Mouse (Mus musculus): ENCODE measurements around the gene Pim3. TPM values are rescaled to one million over a fixed set of nuclear protein-coding genes. Genes with fewer than 3 reads are reported as not detected.
A peak's percentile ranks its signal among the peaks of the same experiment; 100 is the strongest.
"Not testable (repeated sequence)": the region's sequence is repeated elsewhere in the genome, so short reads cannot be mapped to it uniquely, and the experiment has no call there.

The Pim3 gene
- 100 to 1,000 TPM in 1 of 2 experiments, 10 to 100 TPM in 1; 97.9 to 139 TPM for total RNA-seq (2021)
- long read RNA-seq, experiment 1, transcript Pim3-201 (6 exons, 2,427 nt): major isoform, 86 of 94 reads
- long read RNA-seq, experiment 1, partial matches to known transcripts: 4 of 94 reads
- long read RNA-seq, experiment 1, other reads (novel, unspliced or antisense): 4 of 94 reads
- long read RNA-seq, experiment 2, transcript Pim3-201 (6 exons, 2,427 nt): major isoform, 101 of 109 reads
- long read RNA-seq, experiment 2, partial matches to known transcripts: 7 of 109 reads
- long read RNA-seq, experiment 2, other reads (novel, unspliced or antisense): 1 of 109 reads

- peak; percentile 97 to 99 for DNase-seq
Observed at GRCm38 (mm10) chr15:88861772-88862622, at the start of gene Pim3. Gene Pim3, plus strand, starts transcription at chr15:88862186.

GRCm38 (mm10) chr15:88813262-88813661, 48.7 kb upstream of the Pim3 start:
- no peak for DNase-seq

- not testable (repeated sequence) for DNase-seq
Observed at GRCm38 (mm10) chr15:88813873-88814272, 48.1 kb upstream of the Pim3 start.

GRCm38 (mm10) chr15:88814411-88815047, 47.5 kb upstream of the Pim3 start:
- DNase-seq: no peak

GRCm38 (mm10) chr15:88815196-88815700, 46.7 kb upstream of the Pim3 start:
- no peak for DNase-seq

- peak; percentile 100 for DNase-seq
Observed at GRCm38 (mm10) chr15:88819026-88819905, 42.7 kb upstream of the Pim3 start, which contains the start of the genes Alg12 and Creld2. Gene Alg12, minus strand, starts transcription at chr15:88819318. Gene Creld2, plus strand, starts transcription at chr15:88819646.

GRCm38 (mm10) chr15:88819906-88820303, 42.1 kb upstream of the Pim3 start:
- peak in 1 of 2 experiments; percentile 20 for DNase-seq

GRCm38 (mm10) chr15:88821403-88821802, 40.6 kb upstream of the Pim3 start:
- no peak for DNase-seq

GRCm38 (mm10) chr15:88822513-88822912, 39.5 kb upstream of the Pim3 start:
- no peak for DNase-seq

- no peak for DNase-seq
Observed at GRCm38 (mm10) chr15:88823376-88823775, 38.6 kb upstream of the Pim3 start.

- no peak for DNase-seq
Observed at GRCm38 (mm10) chr15:88827466-88827865, 34.5 kb upstream of the Pim3 start.

GRCm38 (mm10) chr15:88827991-88828799, 33.8 kb upstream of the Pim3 start:
- DNase-seq: peak; percentile 77 to 84

GRCm38 (mm10) chr15:88828800-88829705, 32.9 kb upstream of the Pim3 start:
- DNase-seq: peak; percentile 91 to 97

- no peak for DNase-seq
Observed at GRCm38 (mm10) chr15:88829791-88830440, 32.1 kb upstream of the Pim3 start.

- DNase-seq: no peak
Observed at GRCm38 (mm10) chr15:88830696-88831095, 31.3 kb upstream of the Pim3 start.

GRCm38 (mm10) chr15:88831482-88831881, 30.5 kb upstream of the Pim3 start:
- peak; percentile 87 to 88 for DNase-seq

- no peak for DNase-seq
Observed at GRCm38 (mm10) chr15:88832536-88832935, 29.4 kb upstream of the Pim3 start.

- no peak for DNase-seq
Observed at GRCm38 (mm10) chr15:88836031-88836430, 26.0 kb upstream of the Pim3 start.

GRCm38 (mm10) chr15:88836571-88836970, 25.4 kb upstream of the Pim3 start:
- DNase-seq: no peak

All from heart, adult 18-20 months (tissue).